In the genomic region with DNA sequence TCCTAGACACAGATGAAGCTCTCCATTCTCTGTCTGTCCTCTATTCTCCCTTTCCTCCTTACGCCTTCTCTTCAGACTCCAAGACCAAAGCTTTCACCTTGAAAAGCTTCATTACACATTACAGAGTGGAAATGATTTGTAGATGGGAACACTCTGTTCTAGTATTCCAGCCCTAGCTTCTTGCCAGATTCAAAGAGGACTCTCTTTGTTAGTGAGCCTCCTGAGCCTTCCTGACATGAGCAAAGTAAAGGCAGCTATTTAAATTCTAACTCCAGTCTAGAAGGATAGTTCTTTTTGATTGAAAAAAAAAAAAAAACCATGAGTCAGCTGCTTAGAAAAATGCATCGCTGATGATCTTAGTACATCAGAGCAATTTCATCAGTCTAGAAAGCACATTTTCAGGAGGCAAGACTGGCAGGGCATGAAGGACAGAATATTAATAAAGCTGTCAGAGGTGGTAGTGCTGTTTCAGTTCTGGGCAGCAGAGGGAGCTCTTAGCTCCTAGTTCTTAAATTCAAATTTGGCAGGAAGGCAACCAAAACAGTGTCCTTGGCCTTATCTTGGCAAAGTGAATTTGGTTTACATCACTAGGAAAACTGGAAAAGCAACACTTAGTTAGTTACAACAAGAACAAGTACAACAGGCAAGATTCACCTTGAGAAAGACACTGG, we compare ENCODE assay signal across 9 mouse cellular contexts. TPM values are rescaled to one million over a fixed set of nuclear protein-coding genes. Genes with fewer than 3 reads are reported as not detected.
DNase-seq lines count a peak whose midpoint lies in the region; ATAC-seq and TF ChIP-seq lines count a peak whose summit lies in the region.
"Had no signal": no experiment of that assay in that cellular context is flagged by ENCODE, and none has a peak within 500 bp of the region (broad histone marks: within the 10 kb centered on the region; RNA-seq: fewer than 3 reads in every experiment).

No protein-coding gene starts in this region.

- no peaks in the 10 kb centered on the region for H3K4me1 ChIP-seq in intestine, postnatal 0 days (replicated peaks; ENCODE audit: control insufficient read depth, insufficient read depth, low read length)
- no peaks in the 10 kb centered on the region for H3K4me1 ChIP-seq in intestine, embryonic 16.5 days (ENCODE audit: control insufficient read depth, insufficient read depth, low read length)

- WGBS in intestine, postnatal 0 days: 53% methylated on average over 2 of the region's 2 CpGs
- WGBS in intestine, embryonic 16.5 days: 55% methylated on average over 2 of the region's 2 CpGs

- in situ Hi-C loops in Patski (cut with MboI; ENCODE audit: low pct_unique_long_range_greater_than_20kb): loop anchor here (25.0 kb wide), 2 partner anchors 857 to 1407 kb away; no protein-coding TSS in a partner anchor

- POLR2A ChIA-PET in Patski (lab: Charles Lee): interaction anchor here (0.7 kb wide), 1 partner anchor 102 kb away, joined by 4 read pairs; no protein-coding TSS in a partner anchor

- no peaks in the 10 kb centered on the region for H3K36me3 ChIP-seq in intestine, postnatal 0 days (ENCODE audit: control insufficient read depth, insufficient read depth)
- H3K36me3 ChIP-seq in intestine, embryonic 16.5 days (ENCODE audit: control insufficient read depth, insufficient read depth, low read length): no peaks in the 10 kb centered on the region

- H3K9me3 ChIP-seq in intestine, postnatal 0 days (ENCODE audit: control insufficient read depth): no peaks in the 10 kb centered on the region
- no peaks in the 10 kb centered on the region for H3K9me3 ChIP-seq in intestine, embryonic 16.5 days (ENCODE audit: control insufficient read depth, low read length)

- no peak for DNase-seq in Patski (ENCODE audit: low read depth, low spot score)
- peak; percentile 59 to 71 for DNase-seq in cerebellum, postnatal 36 days
- peak; percentile 13 for DNase-seq in gastrocnemius, postnatal 25 days
- DNase-seq in layer of hippocampus, adult 9-10 months (ENCODE audit: low spot score): peak; percentile 71
- DNase-seq in natural killer cell, adult 2 months (ENCODE audit: low spot score in 2 of 2): no peak

- no peak for ATAC-seq in intestine, postnatal 0 days
- no peak for ATAC-seq in intestine, embryonic 16.5 days
- peak; percentile 44 for ATAC-seq in Patski
- peak; percentile 78; the same call in 1 of the 2 replicates for ATAC-seq in megakaryocyte-erythroid progenitor cell, adult 5-6 weeks (replicated peaks; ENCODE audit: low FRiP score, low TSS enrichment, poor library complexity, severe bottlenecking)

- H3K4me3 ChIP-seq in intestine, postnatal 0 days (ENCODE audit: low read depth, low read length): no peak overlapping the region
- no peak overlapping the region for H3K4me3 ChIP-seq in intestine, embryonic 16.5 days (ENCODE audit: low read length)

- CTCF ChIA-PET in Patski (lab: Charles Lee): interaction anchor here (0.7 to 2.4 kb wide), 7 partner anchors 9 to 992 kb away, joined by 3 to 10 read pairs (median 3); a partner anchor contains a TSS

- no peak overlapping the region for H3K27ac ChIP-seq in intestine, postnatal 0 days (ENCODE audit: low read depth, low read length)
- no peak overlapping the region for H3K27ac ChIP-seq in intestine, embryonic 16.5 days (ENCODE audit: low read length)

- no peak overlapping the region for H3K4me2 ChIP-seq in intestine, postnatal 0 days (replicated peaks; ENCODE audit: low read depth)
- H3K4me2 ChIP-seq in intestine, embryonic 16.5 days (ENCODE audit: low read depth, low read length): no peak overlapping the region

- peak; percentile 74 for TF ChIP-seq CTCF in intestine, postnatal 0 days (IDR thresholded peaks at IDR 0.05; ENCODE audit: low read depth)
- TF ChIP-seq CTCF in Patski (IDR thresholded peaks at IDR 0.05): peak; percentile 82

- no peak overlapping the region for H3K9ac ChIP-seq in intestine, postnatal 0 days (ENCODE audit: low read depth, low read length)
- no peak overlapping the region for H3K9ac ChIP-seq in intestine, embryonic 16.5 days (ENCODE audit: low read depth, low read length)

- no peaks in the 10 kb centered on the region for H3K27me3 ChIP-seq in intestine, postnatal 0 days (replicated peaks; ENCODE audit: control insufficient read depth, insufficient read depth, low read length)
- H3K27me3 ChIP-seq in intestine, embryonic 16.5 days (replicated peaks; ENCODE audit: control insufficient read depth, insufficient read depth, low read length): no peaks in the 10 kb centered on the region
- no peaks in the 10 kb centered on the region for H3K27me3 ChIP-seq in Patski

RNA-seq across cellular contexts. Expression of a gene that starts 41.5 kb away (rescaled TPM):
- polyA plus RNA-seq in intestine, postnatal 0 days (2015; fragmentation: Nextera tagmentation; extraction: Ambion mirVana): 0.20 TPM in 1 of 2 replicates, not detected in the other
- 0.12 and 0.17 TPM in 2 replicates for polyA plus RNA-seq in intestine, embryonic 16.5 days (2015; fragmentation: Nextera tagmentation; extraction: Ambion mirVana)
- polyA plus RNA-seq in Patski (2021): 2.3 TPM
- total RNA-seq in gastrocnemius, postnatal 25 days (2021): not detected
- not detected in 2 replicates for total RNA-seq in megakaryocyte-erythroid progenitor cell, adult 5-6 weeks (2014; fragmentation: Nextera tagmentation)
- total RNA-seq in megakaryocyte-erythroid progenitor cell, adult 5-6 weeks (2017): not detected in 2 replicates
- polyA plus RNA-seq: intestine, embryonic 14.5 days had no signal

Comparison
In these comparisons a context has a peak if more than half of its experiments do, and no peak if none do; other contexts are left out.
1. ATAC-seq: peak in Patski (single experiment) and megakaryocyte-erythroid progenitor cell, adult 5-6 weeks (single experiment); none in intestine, postnatal 0 days (single experiment) and intestine, embryonic 16.5 days (single experiment).
2. DNase-seq: peak in cerebellum, postnatal 36 days (2 of 2), gastrocnemius, postnatal 25 days (single experiment) and layer of hippocampus, adult 9-10 months (single experiment); none in Patski (single experiment) and natural killer cell, adult 2 months (0 of 2).